Mouse (Mus musculus) heart, adult 18-20 months (tissue): ENCODE data around the gene Mapre1. TPM values are rescaled to one million over a fixed set of nuclear protein-coding genes. Genes with fewer than 3 reads are reported as not detected.

Experiments
- DNase-seq, 2 experiments: peaks; one replicate each; pipeline ENCODE4 v3.0.0; 2021 to 2022; ENCODE audit warnings: mixed read lengths in 1 of 2
- total RNA-seq, 2 experiments: library from RNA; stranded (reverse); gene quantifications; 2 replicates each; pipeline ENCODE4 v1.2.3; 2021

The Mapre1 gene
- total RNA-seq, 2 experiments from 2014 or later = 49.6 to 50.9 TPM

DNA sequence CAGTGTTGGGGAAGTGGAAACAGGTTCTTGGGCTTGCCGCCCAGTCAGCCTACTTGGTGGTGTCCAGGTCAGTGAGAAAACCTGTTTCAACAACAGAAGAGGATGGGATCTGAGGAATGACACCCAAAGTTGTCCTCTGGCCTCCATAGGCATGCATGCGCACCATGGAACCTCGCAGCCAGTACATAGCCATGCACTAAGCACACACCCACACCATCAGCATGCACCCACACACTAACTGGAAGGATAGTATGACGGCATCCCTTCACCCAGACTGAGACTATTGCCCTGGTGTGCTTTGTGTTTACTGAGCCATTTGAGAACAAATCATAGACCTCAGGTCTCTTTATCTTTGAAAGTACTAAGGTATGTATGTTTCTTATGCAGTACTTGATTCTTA is 34.4 kb downstream of the Mapre1 start:
- DNase-seq = no peak

DNA sequence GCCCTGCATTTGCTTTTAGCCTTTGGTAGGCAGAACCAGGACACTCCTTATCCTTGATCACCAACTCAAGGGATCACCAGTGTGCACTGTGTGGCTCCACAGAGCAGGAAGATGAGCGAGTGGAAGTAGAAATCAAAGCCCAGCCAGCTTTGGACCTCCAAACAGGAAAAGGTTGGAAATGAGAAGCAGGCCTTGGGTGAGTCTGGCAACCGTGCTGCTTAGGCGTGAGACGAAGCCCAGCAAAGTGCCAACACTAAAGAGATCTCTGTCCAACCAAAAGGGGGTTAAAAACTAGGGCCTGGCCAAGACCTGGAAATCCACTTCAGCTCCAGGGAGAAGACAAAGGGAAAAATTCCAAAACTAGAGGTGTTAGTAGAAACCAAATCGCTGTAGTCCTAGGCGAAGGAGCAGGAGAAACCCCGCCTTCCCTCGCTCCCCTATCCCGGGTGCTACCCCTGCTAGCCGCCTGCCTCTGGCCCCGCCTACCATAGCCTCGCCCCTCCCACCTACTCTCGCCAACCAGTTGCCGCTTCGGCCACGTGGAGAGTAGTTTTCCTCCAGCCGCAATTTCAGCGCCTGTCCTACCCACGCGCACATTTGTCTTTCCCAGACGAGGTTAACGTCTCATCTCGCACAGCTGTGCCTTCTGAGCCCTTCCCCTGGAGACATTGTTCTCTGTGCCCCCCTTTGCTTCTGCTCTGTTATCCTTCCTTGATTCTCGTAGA is 37.7 kb downstream of the Mapre1 start:
- peak; percentile 86 to 87 for DNase-seq

DNA sequence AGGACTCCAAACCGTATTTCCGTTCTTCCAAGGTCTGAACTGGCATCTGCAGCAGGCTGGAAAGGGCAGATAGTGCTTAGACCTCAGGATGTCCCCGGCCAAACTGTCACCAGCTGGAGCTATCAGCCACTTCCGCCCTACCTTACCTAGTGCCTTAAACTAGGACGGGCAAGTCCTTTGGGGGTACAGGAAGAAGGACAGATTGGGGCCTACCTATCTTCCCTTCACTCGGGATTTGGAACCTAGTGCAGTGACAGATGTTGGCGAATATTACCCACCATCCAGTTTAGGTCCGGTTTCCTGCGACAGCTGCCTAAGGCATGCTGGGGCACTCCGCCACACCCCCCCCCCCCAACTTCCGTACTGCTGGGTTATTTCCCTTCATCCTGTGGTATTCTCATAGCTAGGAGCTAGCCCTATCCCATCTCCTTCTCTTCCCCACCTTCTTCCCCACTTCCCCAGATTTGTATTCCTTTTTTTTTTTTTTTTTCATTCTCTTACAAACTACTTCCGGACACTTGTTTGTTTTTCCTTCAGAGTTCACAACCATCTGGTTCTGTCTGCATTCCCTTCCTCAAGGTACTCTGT is 38.4 kb downstream of the Mapre1 start, which contains the start of gene Efcab8:
Gene Efcab8 (plus strand): TSS at position 538 of the 588 bp plus-strand sequence.
- DNase-seq = no peak

DNA sequence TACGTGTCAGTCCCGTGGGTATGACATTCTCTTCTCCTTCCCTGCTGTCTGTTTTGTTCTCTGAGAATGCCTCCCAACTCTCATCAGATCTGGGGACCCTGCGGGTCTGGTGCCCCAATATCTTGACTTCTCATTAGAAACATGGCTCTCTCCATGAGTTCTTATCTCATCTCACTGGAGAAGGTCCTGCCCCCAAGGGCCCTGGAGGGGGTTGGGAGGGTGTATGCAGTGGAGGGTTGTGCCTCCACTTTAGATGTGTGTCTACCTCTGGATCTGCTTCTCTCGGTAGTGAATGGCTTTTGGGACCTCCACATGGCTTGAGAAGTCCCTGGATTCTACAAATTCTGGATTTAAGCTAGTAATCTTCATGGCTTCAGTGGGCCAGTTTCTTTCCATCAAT is 40.1 kb downstream of the Mapre1 start:
- no peak for DNase-seq

DNA sequence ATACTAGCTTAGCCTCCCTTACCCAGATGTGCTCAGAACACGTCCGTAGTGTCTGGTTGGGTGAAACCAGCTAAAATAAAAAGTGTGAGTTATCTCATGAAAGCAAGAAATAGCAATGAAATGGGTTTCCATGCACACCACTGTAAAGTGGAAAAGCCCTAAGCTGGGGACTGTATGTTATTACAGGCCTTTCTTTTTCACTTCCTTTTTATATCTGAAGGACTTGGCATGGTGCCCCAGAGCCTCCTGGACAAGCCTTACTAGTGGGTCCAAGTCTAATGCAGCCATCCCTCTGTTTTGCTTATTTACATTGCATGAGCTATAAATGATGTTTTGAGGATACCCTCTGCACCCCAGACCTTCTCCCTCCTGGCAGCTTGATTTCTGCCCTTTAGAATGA is 43.6 kb downstream of the Mapre1 start:
- peak; percentile 38 to 52 for DNase-seq

DNA sequence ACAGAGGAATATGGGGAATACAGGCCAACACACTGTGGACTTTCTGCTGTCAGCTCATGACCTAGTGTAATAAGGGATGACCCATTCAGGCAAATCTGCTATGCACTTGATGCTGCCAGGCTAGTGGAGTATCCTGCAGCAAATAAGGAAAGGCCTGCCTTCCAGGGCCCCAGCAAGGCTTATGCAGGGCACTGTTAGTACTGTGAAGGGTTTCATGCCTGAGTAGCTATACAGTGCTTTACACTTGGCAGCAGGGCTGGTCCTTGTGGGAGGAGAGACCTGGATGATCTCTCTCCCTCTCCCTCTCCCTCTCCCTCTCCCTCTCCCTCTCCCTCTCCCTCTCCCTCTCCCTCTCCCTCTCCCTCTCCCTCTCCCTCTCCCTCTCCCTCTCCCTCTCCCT is 52.3 kb downstream of the Mapre1 start:
- DNase-seq = no peak

DNA sequence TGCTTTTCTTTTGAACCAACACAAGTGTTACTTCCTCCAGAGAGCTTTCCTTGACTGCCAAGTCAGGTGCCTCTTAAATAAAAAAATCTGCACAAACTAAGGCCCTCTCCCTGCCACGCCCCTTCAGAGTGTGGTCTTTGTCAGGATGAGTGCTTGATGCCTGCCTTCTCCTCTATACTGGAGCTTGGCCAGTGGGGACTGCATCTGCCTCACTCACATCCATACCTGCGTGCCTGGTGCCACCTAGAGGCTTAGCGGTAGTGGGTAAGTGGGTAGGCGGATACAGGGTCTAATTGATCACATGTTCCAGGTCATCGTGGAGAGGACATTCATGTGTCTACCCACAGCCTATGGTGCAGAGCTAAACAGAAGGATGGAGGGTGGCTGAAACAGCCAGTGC is 54.0 kb downstream of the Mapre1 start:
- DNase-seq = peak; percentile 11 to 15

DNA sequence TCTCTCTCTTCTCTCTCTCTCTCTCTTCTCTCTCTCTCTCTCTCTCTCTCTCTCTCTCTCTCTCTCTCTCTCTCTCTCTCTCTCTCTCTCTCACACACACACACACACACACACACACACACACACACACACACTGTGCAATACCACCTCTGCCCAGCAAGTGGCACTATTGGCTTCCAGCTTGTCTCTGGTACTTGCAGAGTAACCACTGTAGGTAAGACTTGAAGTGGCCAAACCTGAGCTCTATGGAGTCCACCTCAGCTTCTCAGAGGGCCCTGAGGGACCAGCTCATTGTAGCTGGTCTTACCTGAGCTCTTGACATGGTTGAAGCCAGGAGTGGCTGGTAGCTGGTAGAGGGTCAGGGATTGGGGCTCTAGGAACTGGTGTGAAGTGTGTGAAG is 66.4 kb downstream of the Mapre1 start:
- peak; percentile 18 to 62 for DNase-seq

DNA sequence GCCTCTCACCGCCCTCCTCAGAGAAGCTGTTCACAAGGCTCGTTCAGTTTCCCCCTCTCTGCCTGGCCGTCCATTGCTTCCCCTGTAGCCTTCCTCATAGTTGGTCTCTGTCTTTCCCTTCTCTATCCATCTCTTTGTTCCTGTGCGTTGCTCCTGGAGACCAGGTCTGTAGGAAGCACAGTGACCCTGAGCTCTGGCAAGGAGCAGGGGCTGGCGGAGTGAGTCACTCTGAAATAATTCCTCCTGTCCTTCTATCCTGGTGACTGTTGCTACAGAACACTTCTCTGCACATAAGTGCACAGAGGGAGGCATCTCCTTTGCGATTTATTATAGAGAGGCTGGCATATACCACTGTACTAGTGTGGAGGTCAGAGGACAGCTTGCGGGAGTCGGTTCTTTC is 67.1 kb downstream of the Mapre1 start:
- no peak for DNase-seq

DNA sequence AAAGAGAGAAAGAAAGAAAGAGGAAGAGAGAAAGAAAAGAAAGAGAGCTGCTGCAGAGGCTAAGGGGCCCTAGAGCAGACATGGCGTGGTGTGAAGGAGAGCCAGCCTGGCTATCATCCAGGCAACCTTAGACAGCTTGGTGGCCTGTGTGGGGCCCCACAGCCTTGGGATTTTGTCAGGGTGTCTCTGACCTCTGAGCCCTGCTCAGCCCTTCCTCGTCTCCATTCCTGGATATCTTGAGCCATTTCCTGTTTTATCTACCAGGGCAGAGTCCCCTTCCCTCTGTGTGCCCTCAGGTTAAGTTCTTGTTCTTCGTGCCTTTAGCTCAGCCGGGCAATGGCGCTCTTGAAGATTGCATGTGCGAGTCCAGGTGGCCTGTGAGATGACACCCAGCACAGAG is 67.8 kb downstream of the Mapre1 start:
- DNase-seq = no peak

DNA sequence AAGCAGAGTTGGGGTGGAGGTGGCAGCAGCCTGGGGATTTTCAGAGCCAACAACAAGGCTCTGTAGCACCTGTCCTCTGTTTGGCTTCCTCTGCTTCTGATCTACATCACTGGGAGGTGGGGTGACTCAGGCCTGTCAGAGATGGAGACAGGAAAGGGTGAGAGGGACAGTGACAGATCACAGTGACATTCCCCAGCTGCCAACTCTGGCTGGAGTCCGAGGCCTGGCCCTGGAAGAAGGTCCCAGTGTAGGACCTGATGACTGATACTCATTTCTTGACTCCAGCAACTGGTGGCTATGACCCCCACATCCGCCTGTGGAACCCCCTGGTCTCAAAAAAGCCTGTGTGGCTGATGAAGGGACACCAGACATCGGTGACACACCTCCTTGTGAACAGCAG is 68.8 kb downstream of the Mapre1 start:
- DNase-seq = no peak

DNA sequence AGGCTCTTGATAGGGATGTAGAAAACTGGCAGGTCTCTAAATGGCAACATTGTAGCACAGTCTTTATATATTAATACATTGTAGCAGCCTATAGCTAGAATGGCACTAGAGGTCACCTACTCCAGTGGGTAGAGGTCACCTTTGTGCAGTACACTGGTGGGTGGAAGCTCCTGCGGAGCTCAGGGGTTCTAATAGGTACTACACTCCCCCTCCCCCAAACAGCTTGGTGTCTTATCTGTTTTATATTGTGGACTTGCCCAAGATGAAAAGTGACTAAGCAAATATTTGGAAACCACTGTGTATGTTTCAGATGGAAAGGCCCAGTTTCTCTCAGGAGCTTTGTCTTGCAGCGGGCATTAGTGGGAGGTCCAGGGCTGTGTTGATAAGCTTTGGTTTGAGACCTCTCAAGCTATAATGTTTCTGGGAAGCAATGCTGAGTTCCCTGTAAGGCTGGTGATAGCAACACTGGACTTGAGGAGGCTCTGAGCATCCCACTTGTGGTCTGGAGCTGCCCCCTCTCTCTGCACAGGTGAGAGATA is 81.0 kb downstream of the Mapre1 start:
- DNase-seq = no peak

Other genes starting within 250 kb of the Mapre1 start
- not detected for gene 4930404H24Rik, start 248.5 kb upstream of the Mapre1 start, total RNA-seq
- 1 to 10 TPM; 3.3 to 3.8 TPM for gene Nol4l, start 211.3 kb upstream of the Mapre1 start, total RNA-seq
- gene Commd7, start 108.5 kb upstream of the Mapre1 start, total RNA-seq = 10 to 100 TPM; 15.3 to 15.8 TPM
- 1 to 10 TPM in 1 of 2 experiments, under 1 TPM in 1; 0.57 to 1.1 TPM for gene Dnmt3b, start 91.8 kb upstream of the Mapre1 start, total RNA-seq
- not detected for gene Dnmt3c, start 44.6 kb upstream of the Mapre1 start, total RNA-seq
- gene Efcab8, start 38.7 kb downstream of the Mapre1 start, total RNA-seq = not detected
- gene Sun5, start 129.8 kb downstream of the Mapre1 start, total RNA-seq = not detected
- not detected for gene Bpifb2, start 133.8 kb downstream of the Mapre1 start, total RNA-seq
- not detected for gene Bpifb6, start 159.1 kb downstream of the Mapre1 start, total RNA-seq
- not detected for gene Bpifb3, start 177.0 kb downstream of the Mapre1 start, total RNA-seq
- gene Bpifb4, start 196.9 kb downstream of the Mapre1 start, total RNA-seq = not detected
- not detected for gene Bpifa6, start 233.7 kb downstream of the Mapre1 start, total RNA-seq